Mouse (Mus musculus): Measurements from ENCODE around the gene Ism2. TPM values are rescaled to one million over a fixed set of nuclear protein-coding genes. Genes with fewer than 3 reads are reported as not detected.

Ism2 gene
- total RNA-seq, 2 experiments from 2014 or later: not detected

DNA sequence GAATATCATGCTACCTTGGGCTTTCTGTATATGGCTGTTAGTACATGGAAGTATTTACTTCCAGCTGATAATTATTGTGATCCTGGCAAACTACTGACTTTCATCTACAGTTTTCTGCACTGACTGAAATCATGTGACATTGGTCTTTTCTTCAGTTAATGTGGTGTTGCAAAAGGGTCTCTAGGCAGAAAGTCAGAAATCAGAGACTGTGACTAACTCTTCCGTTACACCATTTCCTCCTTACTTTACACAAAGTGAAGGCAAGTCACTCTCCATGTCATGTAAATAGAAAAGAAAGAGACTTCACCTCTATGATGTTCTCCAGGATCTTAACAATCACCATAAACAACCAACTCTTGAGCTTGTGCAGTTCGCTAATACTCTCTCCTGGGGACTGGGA lies 69.9 kb downstream of the Ism2 start:
- DNase-seq: no peak

Small RNAs within 50 kb of the gene (microRNA-seq; reads per million reads assigned to microRNA genes)
- 0 reads per million in 2 experiments for gene Gm47293

Other genes with a start within 250 kb of the Ism2 start
- gene Ngb, start 197.2 kb downstream of the Ism2 start, total RNA-seq (2021): under 1 TPM in 1 of 2 experiments, not detected in 1; 0.28 TPM
- gene Gstz1, start 152.5 kb downstream of the Ism2 start, total RNA-seq (2021): 10 to 100 TPM; 47.1 to 49.6 TPM
- 1 to 10 TPM; 6.3 to 8.9 TPM for gene Pomt2, start 151.7 kb downstream of the Ism2 start, total RNA-seq (2021)
- gene Samd15, start 100.0 kb downstream of the Ism2 start, total RNA-seq (2021): under 1 TPM; 0.14 to 0.50 TPM
- 1 to 10 TPM; 2.4 to 3.5 TPM for gene Tmed8, start 99.3 kb downstream of the Ism2 start, total RNA-seq (2021)
- under 1 TPM in 1 of 2 experiments, not detected in 1; 0.27 TPM for gene Noxred1, start 61.0 kb downstream of the Ism2 start, total RNA-seq (2021)
- 10 to 100 TPM; 12.1 to 14.5 TPM for gene Vipas39, start 33.4 kb downstream of the Ism2 start, total RNA-seq (2021)
- gene Ahsa1, start 33.2 kb downstream of the Ism2 start, total RNA-seq (2021): 100 to 1,000 TPM; 104 to 108 TPM
- gene Sptlc2, start 88.7 kb upstream of the Ism2 start, total RNA-seq (2021): 10 to 100 TPM; 28.6 to 30.0 TPM
- 100 to 1,000 TPM; 152 to 169 TPM for gene Slirp, start 144.2 kb upstream of the Ism2 start, total RNA-seq (2021)
- gene Alkbh1, start 144.3 kb upstream of the Ism2 start, total RNA-seq (2021): 10 to 100 TPM in 1 of 2 experiments, 1 to 10 TPM in 1; 7.6 to 13.6 TPM
- gene Snw1, start 172.6 kb upstream of the Ism2 start, total RNA-seq (2021): 10 to 100 TPM; 52.4 to 53.5 TPM
- not detected for gene Gm5788, start 195.0 kb upstream of the Ism2 start, total RNA-seq (2021)
- gene Gm8300, start 214.6 kb upstream of the Ism2 start, total RNA-seq (2021): not detected

Measured in gastrocnemius, postnatal 10 days (tissue).